Mouse (Mus musculus): ENCODE results near the gene Sept5. TPM values are rescaled to one million over a fixed set of nuclear protein-coding genes. Genes with fewer than 3 reads are reported as not detected.
A peak's percentile ranks its signal among the peaks of the same experiment; 100 is the strongest.

Gene Sept5
- polyA plus RNA-seq, 1 experiment from 2014 or later, result 62.8 TPM

DNA sequence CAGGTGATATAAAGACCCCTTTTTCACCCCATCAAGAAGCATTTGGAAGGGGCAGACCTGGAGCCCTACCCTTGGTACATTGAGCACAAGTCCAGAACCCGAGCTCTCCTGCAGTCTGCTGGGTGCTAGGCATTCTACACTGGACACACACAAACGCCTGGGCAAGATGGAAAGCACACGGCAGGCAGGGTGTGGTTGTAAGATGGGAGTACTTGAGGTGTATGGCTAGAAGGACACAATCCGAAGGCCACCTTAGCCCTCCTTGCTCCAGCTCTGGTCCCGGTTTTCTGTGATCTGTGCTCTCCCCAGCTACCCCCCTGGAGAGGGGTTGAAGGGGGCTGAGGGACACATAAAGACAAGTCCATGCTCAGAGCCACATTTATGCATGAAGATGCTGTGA is 537 bp upstream of the Sept5 start:
- peak overlapping the region; percentile 77 for H3K4me2 ChIP-seq
- peak overlapping the region; percentile 48 for H3K27ac ChIP-seq
- no peaks in the 10 kb centered on the region for H3K36me3 ChIP-seq
- H3K4me3 ChIP-seq, result peak overlapping the region; percentile 76
- H3K9ac ChIP-seq, result peak overlapping the region; percentile 81
- ATAC-seq (ENCODE audit: insufficient number of reproducible peaks, low FRiP score, low TSS enrichment, low read depth), result no peak
- peaks cover 55% of the 10 kb centered on the region for H3K4me1 ChIP-seq
- WGBS, result 56% methylated on average over 5 of the region's 5 CpGs
- H3K27me3 ChIP-seq, result peaks cover 8% of the 10 kb centered on the region
- no peaks in the 10 kb centered on the region for H3K9me3 ChIP-seq

DNA sequence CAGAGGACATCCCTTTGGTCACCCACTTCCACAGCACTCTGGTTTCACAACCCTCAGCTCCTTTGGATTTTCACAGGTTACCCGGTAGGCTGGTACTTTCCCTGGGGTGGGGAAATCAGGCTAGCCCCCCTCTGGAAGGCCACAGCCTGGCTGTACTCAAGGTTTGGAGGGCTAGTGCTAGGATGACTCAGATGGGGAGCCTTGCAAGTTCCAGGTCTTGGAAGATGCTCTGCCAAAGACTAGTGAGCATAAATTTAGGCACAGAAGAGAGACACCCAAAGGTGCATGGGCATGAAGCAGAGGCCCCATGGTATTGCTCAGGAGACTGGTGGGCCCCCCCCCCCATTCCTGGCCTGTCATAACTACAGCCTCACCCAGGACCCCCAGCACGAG is 810 bp downstream of the Sept5 start:
- peaks cover 55% of the 10 kb centered on the region for H3K4me1 ChIP-seq
- peak overlapping the region; percentile 40 for H3K27ac ChIP-seq
- no peaks in the 10 kb centered on the region for H3K9me3 ChIP-seq
- peaks cover 21% of the 10 kb centered on the region for H3K27me3 ChIP-seq
- WGBS, result 21% methylated on average over 2 of the region's 2 CpGs
- no peak for ATAC-seq (ENCODE audit: insufficient number of reproducible peaks, low FRiP score, low TSS enrichment, low read depth)
- H3K4me2 ChIP-seq, result peak overlapping the region; percentile 77
- H3K36me3 ChIP-seq, result peaks cover 13% of the 10 kb centered on the region
- H3K9ac ChIP-seq, result peak overlapping the region; percentile 81
- H3K4me3 ChIP-seq, result peak overlapping the region; percentile 76

DNA sequence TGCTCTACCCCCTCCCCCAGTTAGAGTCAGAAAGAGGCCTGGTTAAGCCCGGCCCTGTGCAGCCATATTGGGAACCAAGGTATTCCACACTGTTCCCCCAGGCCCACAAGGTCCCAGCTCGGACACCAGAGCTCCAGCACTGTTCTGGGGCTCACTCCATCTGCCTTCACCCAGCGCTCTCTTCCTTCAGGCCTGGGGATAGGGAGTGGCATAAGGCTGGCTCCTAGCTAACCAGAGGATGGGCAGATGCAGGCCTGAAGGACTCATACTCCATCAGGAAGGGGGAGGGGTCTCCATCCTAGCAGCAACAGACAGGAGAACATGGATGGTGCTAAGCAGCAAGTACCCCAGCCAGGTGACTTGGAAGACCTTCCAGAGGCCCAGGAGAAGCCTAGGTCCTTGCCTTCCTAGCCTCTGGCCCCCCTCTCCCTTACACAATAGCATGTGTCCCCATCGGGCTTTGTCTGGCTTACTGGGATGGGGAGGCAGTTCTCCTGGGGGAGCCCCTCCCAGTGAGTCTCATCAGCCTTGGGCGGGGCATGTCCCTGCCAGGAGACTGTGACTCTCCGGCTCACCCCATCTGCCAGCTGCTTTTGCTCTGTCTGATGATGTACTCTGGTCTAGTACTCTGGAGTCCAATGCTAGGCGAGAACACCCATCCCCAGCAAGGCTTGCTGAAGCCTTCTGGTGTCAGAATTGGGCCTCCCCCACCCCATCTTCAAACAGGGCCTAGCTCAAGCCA is 1.4 kb downstream of the Sept5 start:
- ATAC-seq (ENCODE audit: insufficient number of reproducible peaks, low FRiP score, low TSS enrichment, low read depth), result no peak
- peak overlapping the region; percentile 77 for H3K4me2 ChIP-seq
- H3K36me3 ChIP-seq, result peaks cover 19% of the 10 kb centered on the region
- H3K4me3 ChIP-seq, result peak overlapping the region; percentile 76
- peak overlapping the region; percentile 81; the same call in 1 of the 2 replicates for H3K9ac ChIP-seq
- H3K27ac ChIP-seq, result peak overlapping the region; percentile 40
- H3K27me3 ChIP-seq, result peaks cover 27% of the 10 kb centered on the region
- WGBS, result 63% methylated on average over 7 of the region's 7 CpGs
- peaks cover 52% of the 10 kb centered on the region for H3K4me1 ChIP-seq
- no peaks in the 10 kb centered on the region for H3K9me3 ChIP-seq

DNA sequence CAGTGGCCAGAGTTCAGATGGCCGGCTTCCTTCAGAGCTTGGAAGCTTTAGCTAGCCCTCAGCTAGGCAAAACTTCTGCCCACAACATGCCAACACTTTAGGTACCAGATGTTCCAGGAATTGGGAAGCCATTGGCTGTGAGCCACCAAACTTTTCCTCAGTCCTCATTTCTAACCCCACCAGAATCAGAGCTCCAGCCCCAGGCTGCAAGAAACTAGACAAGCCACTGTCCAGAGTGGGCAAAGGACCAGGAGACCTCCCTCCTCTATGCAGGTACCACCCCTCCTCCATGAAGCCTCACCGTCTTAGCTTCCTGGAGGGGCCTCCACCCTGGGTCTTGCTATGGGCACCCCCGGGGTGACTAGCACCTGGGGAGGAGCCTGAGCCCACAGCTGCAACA is 2.6 kb downstream of the Sept5 start:
- Histone ChIP-seq H3K27ac (no peak overlapping the region), H3K4me3 (peak overlapping the region; percentile 53; the same call in 1 of the 2 replicates), H3K4me2 (peak overlapping the region; percentile 85), H3K27me3 (peaks cover 39% of the 10 kb centered on the region), H3K9ac (no peak overlapping the region), H3K9me3 (no peaks in the 10 kb centered on the region), H3K4me1 (peaks cover 50% of the 10 kb centered on the region), H3K36me3 (peaks cover 31% of the 10 kb centered on the region)
- no peak for ATAC-seq (ENCODE audit: insufficient number of reproducible peaks, low FRiP score, low TSS enrichment, low read depth)
- 38% methylated on average over 3 of the region's 3 CpGs for WGBS

DNA sequence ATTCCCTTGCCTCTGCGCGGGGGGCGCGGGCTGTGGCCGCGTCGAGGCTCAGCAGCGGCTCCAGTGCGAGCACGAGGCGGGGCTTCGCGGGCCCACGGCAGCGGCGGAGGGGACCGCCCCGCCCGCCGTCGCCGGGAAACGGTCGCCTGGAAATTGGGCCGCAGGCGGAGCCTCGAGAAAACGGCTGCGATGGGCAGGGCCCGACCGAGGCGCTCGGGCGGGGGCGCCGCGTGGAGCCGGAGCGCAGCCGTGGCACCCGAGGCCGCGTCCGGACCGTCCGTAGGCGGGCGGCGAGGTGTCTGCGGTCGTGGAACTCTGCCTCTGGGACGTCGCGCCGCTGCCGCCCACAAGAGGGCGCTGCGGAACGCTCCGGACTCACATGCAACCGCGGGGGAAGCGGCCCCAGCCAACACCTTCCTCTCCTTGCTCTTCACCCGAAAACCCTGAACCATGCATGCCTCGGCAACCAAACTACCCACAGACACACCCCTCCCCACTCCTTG is 3.3 kb downstream of the Sept5 start, which contains the start of gene Gm49601:
Gm49601 (minus strand) TSS at position 52 of the 503 bp plus-strand sequence.
- Histone ChIP-seq H3K27ac (no peak within 1 kb of the TSS), H3K4me1 (peaks cover 57% of the 10 kb centered on the region), H3K9me3 (no peaks in the 10 kb centered on the region)

DNA sequence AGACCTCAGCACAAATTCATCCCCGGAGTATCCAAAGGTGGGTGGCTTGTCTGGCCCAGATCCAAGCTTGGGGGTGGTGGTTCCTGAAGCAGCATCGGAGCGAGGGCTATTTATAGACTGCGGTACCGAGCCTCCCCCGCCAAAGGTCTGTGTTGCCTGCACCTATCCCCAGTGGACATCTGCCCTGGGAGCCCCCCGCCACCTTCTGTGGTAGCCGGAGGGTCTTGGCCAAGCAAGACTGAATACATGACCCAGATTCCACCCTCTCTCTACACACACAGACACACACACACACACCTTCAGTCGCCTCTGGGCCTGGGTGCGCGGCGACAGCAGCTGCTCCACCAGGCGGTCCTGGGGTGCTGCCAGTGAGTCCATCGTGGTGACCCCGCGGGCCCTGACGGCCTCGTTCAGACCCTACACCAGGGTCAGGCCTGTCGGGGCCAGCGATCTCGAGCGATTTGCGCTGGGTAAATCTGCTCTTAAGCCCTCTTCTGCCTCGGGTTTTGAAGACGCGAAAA is 3.9 kb downstream of the Sept5 start:
- 0 out of 2 replicates have a peak, but pooled peaks have one; percentile 1 for ATAC-seq (ENCODE audit: insufficient number of reproducible peaks, low FRiP score, low TSS enrichment, low read depth)
- Histone ChIP-seq H3K9ac (peak overlapping the region; percentile 47), H3K4me1 (peaks cover 59% of the 10 kb centered on the region), H3K9me3 (no peaks in the 10 kb centered on the region), H3K36me3 (peaks cover 31% of the 10 kb centered on the region), H3K27me3 (peaks cover 52% of the 10 kb centered on the region), H3K4me3 (peak overlapping the region; percentile 53), H3K27ac (no peak overlapping the region), H3K4me2 (peak overlapping the region; percentile 85)
- 19% methylated on average over 26 of the region's 26 CpGs for WGBS

More for the DNA sequence above, 3.3 kb downstream of the Sept5 start, which contains the start of gene Gm49601:
- ATAC-seq (ENCODE audit: insufficient number of reproducible peaks, low FRiP score, low TSS enrichment, low read depth), result peak; percentile 20; the same call in 1 of the 2 replicates
- H3K9ac ChIP-seq, result peak within 1 kb of the TSS; percentile 47
- H3K4me3 ChIP-seq, result peak within 1 kb of the TSS; percentile 53
- H3K36me3 ChIP-seq, result peaks cover 31% of the 10 kb centered on the region
- H3K27me3 ChIP-seq, result peaks cover 47% of the 10 kb centered on the region
- WGBS, result under 1% methylated on average over 63 of the region's 65 CpGs
- peak within 1 kb of the TSS; percentile 85 for H3K4me2 ChIP-seq

DNA sequence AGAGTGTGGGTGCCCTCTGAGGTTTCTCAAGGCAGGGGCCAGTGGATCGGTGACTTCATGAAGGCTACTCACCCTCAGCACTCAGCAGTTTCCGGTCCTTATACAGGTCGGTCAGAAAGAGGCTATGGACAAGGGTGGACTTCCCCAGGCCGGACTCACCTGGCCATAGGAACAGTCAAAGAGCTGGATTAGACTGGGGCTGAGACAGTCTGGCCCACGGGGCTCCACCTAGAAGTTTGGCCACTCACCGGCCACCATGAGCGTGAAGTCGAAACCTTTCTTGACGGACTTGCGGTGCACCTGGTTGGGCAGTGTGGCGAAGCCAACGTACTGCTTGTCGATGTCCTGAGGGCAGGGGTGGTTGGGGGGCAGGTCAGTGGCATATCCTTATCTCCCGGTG is 4.7 kb downstream of the Sept5 start:
- Histone ChIP-seq H3K4me2 (no peak overlapping the region), H3K27ac (no peak overlapping the region), H3K4me3 (no peak overlapping the region), H3K36me3 (peaks cover 31% of the 10 kb centered on the region), H3K27me3 (peaks cover 60% of the 10 kb centered on the region), H3K4me1 (peaks cover 61% of the 10 kb centered on the region), H3K9me3 (no peaks in the 10 kb centered on the region), H3K9ac (no peak overlapping the region)
- WGBS, result 67% methylated on average over 14 of the region's 14 CpGs
- no peak for ATAC-seq (ENCODE audit: insufficient number of reproducible peaks, low FRiP score, low TSS enrichment, low read depth)

DNA sequence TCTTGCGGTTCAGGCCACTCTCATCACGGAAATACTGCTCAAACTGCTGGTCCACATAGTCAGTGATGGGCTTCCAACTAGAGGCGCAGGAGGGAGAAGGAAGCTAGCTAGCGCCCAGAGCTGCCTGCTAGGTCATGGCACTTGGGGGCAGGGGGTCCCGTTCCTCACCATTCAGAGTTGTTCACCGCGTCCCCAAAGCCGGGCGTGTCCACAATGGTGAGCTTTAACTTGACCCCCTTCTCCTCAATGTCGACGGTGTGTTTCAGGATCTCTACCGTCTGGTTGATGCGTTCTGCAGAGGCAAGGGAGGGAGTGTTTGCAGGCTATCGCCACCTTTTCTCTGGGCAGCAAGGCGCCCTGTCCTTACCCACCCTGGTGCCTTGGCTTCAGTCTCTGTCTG is 5.1 kb downstream of the Sept5 start:
- Histone ChIP-seq H3K36me3 (peaks cover 31% of the 10 kb centered on the region), H3K4me2 (no peak overlapping the region), H3K27me3 (peaks cover 64% of the 10 kb centered on the region), H3K4me3 (no peak overlapping the region), H3K9me3 (no peaks in the 10 kb centered on the region), H3K9ac (no peak overlapping the region), H3K27ac (no peak overlapping the region), H3K4me1 (peaks cover 58% of the 10 kb centered on the region)
- 62% methylated on average over 15 of the region's 15 CpGs for WGBS
- no peak for ATAC-seq (ENCODE audit: insufficient number of reproducible peaks, low FRiP score, low TSS enrichment, low read depth)

DNA sequence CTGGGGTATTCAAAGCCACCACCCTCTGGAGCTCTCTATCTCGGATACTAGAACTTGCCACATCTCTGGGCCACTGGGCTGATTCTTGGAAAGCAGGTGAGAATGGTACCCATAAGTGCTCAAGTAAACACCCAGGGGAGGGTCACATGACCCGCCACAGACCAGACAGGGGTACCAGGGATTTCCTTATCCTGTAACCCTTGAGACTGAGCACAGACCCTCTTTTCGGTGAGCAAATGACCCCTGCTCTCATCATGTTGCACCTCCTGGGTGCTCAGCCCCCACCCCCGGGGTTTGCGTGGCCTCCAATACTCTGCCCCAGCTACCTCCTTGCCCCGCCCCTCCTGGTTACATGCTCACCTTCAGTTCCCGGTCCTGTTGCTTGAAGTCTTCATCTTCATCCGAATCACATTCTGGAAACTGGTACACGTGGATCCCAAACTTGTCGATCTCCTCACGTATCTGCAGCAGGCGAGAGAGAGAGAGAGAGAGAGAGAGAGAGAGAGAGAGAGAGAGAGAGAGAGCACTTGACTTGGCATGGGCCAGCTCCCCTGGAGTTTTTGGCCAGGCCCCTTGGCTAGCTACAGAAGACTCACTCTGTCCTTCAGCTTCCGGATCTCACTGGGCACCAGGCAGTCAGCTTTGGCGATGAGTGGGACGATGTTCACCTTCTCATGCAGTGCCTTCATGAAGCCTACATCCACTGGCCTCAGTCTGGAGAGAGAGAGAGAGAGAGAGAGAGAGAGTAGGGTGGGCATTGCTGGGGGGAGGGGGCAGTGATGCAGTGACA is 5.8 kb downstream of the Sept5 start:
- Histone ChIP-seq H3K9ac (no peak overlapping the region), H3K4me3 (no peak overlapping the region), H3K27me3 (peaks cover 71% of the 10 kb centered on the region), H3K36me3 (peaks cover 31% of the 10 kb centered on the region), H3K4me2 (no peak overlapping the region), H3K27ac (no peak overlapping the region), H3K9me3 (no peaks in the 10 kb centered on the region), H3K4me1 (peaks cover 54% of the 10 kb centered on the region)
- no peak for ATAC-seq (ENCODE audit: insufficient number of reproducible peaks, low FRiP score, low TSS enrichment, low read depth)
- 65% methylated on average over 15 of the region's 15 CpGs for WGBS

DNA sequence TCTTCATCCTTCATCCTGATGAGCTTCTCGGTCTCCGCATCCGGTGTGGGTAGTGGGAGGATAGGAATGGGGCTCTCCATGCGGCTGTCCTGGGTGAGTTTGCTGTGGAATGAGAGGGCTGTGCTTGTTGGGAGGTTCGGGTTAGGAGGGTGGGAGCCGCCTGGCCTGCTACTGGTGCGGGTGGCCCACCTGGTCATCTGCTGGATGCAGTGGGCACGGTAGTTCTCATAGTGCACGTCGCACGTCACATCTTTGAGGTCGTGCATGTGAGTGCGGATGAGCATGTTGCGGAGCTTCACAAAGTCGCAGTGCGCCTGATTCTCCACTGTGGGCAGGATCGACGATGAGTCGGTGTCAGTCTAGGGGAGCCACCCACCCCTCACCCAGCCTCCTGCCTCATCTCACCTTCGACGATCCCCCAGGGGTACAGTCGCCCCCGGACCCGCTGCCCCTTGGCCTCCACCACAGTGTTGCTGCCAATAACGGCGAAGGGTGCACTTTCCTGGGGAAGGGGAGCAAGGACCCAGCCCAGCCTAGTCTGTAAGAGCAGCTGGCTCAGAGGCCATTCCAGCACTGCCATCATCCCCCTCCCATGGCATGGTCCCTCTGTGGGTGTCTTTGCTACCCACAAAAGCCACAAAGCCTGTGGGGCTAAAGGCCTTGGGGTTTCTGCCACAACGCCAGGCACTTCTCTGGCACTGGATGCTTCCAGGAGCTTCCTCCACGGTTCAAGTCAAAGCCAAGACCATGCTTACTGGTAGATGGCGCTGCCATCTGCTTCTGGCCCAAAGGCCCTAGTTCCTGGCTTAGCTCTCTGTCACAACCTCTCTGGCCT is 6.6 kb downstream of the Sept5 start:
- H3K9ac ChIP-seq, result no peak overlapping the region
- no peak overlapping the region for H3K4me3 ChIP-seq
- H3K27me3 ChIP-seq, result peaks cover 79% of the 10 kb centered on the region
- peaks cover 31% of the 10 kb centered on the region for H3K36me3 ChIP-seq
- H3K27ac ChIP-seq, result no peak overlapping the region
- no peak overlapping the region for H3K4me2 ChIP-seq
- no peak for ATAC-seq (ENCODE audit: insufficient number of reproducible peaks, low FRiP score, low TSS enrichment, low read depth)
- WGBS, result 62% methylated on average over 29 of the region's 29 CpGs
- peaks cover 46% of the 10 kb centered on the region for H3K4me1 ChIP-seq
- no peaks in the 10 kb centered on the region for H3K9me3 ChIP-seq

DNA sequence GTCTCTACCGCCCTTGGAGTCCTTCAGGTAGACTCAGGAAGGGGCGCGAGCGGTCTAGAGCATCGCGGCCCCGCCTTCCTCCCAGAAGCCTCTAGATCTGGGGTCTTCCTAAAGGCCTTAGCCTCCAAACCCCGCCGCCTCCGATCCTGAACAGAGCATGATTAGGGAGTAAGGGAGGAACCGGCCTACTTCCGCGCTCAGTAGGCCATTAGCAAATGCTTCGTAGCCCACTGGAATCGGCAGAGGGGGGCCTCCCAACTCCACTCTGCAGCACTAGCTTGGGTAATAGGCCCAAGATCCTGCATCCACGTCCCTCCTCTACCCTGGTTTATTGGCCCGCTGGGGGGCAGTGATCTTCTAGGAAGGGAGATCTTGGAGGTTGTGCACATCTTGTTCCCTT is 7.7 kb downstream of the Sept5 start, which contains the start of gene Gp1bb:
Gp1bb (minus strand) TSS at position 385 of the 400 bp plus-strand sequence.
- ATAC-seq (ENCODE audit: insufficient number of reproducible peaks, low FRiP score, low TSS enrichment, low read depth), result no peak
- 0 out of 2 replicates have a peak within 1 kb of the TSS, but pooled peaks have one; percentile 39 for H3K9ac ChIP-seq

More for the DNA sequence above, 7.7 kb downstream of the Sept5 start, which contains the start of gene Gp1bb:
- H3K27ac ChIP-seq, result no peak within 1 kb of the TSS
- no peaks in the 10 kb centered on the region for H3K9me3 ChIP-seq
- H3K4me1 ChIP-seq, result peaks cover 41% of the 10 kb centered on the region
- H3K27me3 ChIP-seq, result peaks cover 84% of the 10 kb centered on the region
- H3K4me3 ChIP-seq, result peak within 1 kb of the TSS; percentile 52
- WGBS, result 32% methylated on average over 17 of the region's 17 CpGs
- H3K4me2 ChIP-seq, result peak within 1 kb of the TSS; percentile 97
- H3K36me3 ChIP-seq, result peaks cover 31% of the 10 kb centered on the region
